Mouse (Mus musculus) kidney, adult 18-20 months (tissue): Measurements from ENCODE around the gene 4930556J24Rik.
"Not testable (repeated sequence)": the region's sequence is repeated elsewhere in the genome, so short reads cannot be mapped to it uniquely, and the experiment has no call there.

Experiments used
- DNase-seq: peaks from one replicate; pipeline ENCODE4 v3.0.0; 2021

The 4930556J24Rik gene

DNA sequence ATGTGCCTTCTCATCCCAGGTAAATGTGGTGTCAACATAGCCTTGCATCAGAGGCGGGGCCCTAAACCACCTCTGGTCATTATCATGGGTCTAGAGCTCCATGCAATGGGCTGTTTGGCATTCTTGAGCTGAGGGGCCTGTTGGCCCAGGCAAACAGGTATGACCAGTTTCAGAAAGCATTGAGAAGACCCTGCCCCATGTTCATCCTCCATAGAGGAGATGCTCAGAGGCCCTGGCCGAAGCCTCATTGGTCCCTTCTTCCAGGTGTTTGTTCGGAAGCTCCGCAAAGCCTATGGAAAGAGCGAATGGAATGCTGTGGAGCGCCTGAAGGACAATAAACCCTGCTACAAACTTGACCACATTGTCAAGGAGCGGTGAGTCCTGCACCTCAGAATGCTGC, 6.2 kb downstream of the 4930556J24Rik start:
- DNase-seq, result peak; percentile 2

GRCm38 (mm10) chr11:3969837-3970236, 6.7 kb downstream of the 4930556J24Rik start:
- DNase-seq, result peak; percentile 53

- no peak for DNase-seq
These were observed 12.0 kb downstream of the 4930556J24Rik start for GRCm38 (mm10) chr11:3964416-3965172.

DNA sequence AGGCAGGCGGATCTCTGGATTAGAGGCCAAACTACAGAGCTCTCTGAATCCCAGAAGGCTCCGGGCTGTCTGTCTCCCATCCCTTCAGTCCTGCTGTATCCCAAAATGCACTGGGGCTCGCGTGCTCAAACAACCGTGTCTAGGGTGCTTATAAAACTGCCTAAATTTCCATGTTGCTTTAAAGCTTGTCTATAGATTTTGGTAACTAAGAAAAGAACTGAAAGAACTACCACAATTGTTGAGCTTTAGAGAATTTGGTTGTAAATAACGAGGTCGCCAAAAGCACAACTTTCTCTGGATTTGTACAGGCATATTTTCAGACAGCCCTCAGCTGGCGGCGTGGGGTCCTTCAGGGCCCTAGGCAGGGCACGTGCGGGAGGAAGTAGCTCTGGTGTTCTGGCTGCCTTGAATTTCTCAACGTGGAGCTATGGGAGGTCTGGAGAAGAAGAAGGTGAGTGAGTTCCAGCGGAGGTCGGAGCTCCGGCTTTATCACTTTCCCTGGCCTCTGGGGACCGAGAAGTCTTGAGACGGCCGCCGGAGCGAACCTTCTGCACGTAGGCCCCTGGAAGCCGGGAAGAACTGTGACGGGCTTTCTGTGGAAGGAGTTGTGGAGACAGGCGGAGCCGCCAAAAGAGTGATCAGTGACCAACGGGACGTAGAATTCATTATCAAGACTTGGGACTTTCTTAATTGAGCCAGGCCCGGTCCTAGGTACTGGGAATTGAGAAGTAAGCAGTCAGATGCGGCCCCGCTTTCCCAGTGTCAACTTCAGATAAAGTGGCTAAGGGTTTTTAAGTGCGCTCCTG, 12.8 kb downstream of the 4930556J24Rik start, which contains the start of gene Pes1:
Gene Pes1 (plus strand): TSS at position 366 of the 806 bp plus-strand sequence.
- DNase-seq, result peak; percentile 92

GRCm38 (mm10) chr11:3963155-3963554, 13.4 kb downstream of the 4930556J24Rik start:
- DNase-seq, result no peak

- DNase-seq, result no peak
These were observed 14.8 kb downstream of the 4930556J24Rik start for GRCm38 (mm10) chr11:3961761-3962160.

- DNase-seq, result no peak
These were observed 15.7 kb downstream of the 4930556J24Rik start for GRCm38 (mm10) chr11:3960901-3961300.

DNA sequence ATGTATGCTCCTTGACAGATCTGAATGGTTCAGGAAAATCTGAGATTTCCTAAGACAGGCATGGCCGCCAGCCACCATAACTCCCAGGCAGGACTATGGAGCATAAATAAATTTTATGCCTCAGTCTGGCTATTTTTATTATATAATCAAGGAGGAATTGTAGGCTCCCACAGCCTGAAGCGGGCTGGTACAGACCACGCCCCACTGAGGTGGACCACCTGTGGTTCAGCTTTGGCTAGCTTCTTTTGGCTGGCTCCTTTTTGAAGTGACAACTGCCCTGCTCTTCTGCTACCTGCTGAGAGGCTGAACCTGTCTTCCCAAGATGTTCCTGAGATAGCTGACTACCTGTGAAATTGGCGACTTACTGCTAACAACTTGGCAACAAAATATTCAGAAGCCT, 21.2 kb downstream of the 4930556J24Rik start:
- not testable (repeated sequence) for DNase-seq

GRCm38 (mm10) chr11:3954876-3955275, 21.7 kb downstream of the 4930556J24Rik start:
- DNase-seq, result not testable (repeated sequence)

DNA sequence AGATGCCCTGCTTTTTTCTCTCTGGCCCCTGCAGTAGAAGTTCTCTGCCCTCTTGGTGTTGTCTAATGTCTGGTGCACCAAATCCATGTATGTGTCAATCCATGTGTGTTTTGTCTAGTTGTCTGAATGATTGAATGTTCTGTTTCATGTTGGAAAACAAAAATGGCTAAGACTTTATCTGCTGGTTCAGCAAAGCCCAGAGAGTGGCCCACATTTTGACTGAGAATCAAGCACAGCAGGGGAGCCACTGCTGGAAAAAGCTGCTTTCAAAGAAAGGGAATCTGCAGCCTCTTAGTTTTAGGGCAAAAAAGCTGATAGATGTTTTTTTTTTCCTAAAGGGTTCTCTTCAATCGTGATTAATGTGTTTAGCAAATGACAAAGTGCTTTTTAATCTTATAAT, 30.2 kb downstream of the 4930556J24Rik start:
- no peak for DNase-seq

DNA sequence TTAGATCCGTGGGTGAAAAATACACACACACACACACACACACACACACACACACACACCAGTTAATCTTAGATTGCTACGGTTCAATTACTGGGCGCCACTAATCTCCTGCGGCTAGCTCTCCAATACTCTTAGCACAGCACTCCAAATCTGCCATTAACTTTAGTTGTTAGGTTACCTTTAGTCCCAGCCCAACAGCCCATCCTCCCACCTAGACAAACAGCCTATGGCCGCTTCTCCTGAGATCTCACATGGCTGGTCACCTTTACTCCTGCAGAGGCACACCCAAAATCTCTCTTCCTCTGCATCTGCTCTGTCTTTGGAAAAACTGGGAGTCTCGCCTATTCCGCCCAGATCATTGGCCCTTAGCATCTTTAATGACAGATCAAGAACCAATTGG, 35.2 kb downstream of the 4930556J24Rik start:
- no peak for DNase-seq

DNA sequence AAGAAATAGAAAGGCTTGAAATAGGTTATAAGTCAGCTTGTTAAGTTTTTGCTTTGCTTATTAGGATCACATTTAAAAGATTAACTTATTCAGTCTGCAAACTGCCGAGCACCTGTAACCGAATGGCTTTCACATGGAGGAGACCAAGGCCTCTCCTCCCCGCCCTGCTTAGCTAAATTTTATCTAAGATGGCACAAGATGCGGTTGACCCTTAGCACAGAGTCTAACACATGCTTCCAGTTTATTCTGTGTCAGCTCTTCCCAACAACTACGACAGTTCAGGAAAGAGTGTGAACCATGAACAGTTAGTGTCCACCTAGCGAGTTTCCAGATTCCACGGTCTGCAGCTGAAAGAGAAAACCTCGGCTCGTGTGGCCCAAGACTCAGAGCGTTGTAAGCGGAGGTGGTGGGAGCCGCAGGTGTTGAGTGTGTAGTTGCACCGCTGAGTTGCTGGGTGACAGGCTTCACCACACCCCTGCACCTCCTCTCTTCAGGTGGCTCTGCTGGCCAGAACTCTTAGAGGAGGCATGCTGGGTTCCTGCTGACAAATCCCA, 39.2 kb downstream of the 4930556J24Rik start:
- peak; percentile 73 for DNase-seq

DNA sequence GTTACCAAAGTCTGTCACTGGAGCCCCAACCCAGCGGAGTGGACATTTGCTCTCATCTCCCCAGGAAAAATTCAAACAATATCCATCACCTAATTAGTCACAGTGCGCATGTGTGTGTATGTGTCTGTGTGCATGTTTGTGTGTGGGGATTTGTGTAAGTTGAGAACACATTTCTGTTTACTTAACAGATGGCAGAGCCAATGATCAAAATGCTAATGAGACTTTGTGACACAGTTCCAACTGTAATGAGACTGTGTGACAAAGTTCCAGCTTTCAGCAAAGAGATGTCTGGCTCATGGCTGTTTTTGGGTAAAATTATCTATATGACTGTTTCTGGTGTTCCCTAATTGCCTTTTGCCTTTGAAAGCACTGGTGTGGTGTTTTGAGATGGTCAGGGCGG, 40.3 kb downstream of the 4930556J24Rik start:
- DNase-seq, result no peak

DNA sequence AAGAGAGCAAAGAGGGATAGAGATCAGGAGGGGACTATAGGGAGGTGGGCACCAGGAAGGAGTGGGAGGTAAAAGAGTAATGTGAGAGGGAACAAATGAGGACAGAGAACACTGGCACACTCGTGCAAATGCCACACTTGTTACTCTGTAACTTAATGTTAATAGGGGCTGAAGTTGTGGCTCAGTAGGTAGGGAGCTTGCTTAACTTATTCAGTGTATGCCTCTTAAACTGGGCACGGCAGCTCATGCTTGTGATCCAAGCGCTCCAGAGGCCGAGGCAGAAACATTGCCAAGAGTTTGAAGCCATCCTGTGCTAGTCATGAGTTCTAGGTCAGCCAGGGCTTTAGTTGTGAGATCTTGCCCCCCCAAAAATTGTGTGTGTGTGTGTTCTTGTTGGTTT, 41.4 kb downstream of the 4930556J24Rik start:
- peak; percentile 45 for DNase-seq

GRCm38 (mm10) chr11:3933756-3934285, 42.8 kb downstream of the 4930556J24Rik start:
- DNase-seq, result peak; percentile 40

GRCm38 (mm10) chr11:3931511-3932211, 44.9 kb downstream of the 4930556J24Rik start, which contains the start of gene Tcn2:
TSS of gene Tcn2 (minus strand) at chr11:3932159.
- peak; percentile 95 for DNase-seq

DNA sequence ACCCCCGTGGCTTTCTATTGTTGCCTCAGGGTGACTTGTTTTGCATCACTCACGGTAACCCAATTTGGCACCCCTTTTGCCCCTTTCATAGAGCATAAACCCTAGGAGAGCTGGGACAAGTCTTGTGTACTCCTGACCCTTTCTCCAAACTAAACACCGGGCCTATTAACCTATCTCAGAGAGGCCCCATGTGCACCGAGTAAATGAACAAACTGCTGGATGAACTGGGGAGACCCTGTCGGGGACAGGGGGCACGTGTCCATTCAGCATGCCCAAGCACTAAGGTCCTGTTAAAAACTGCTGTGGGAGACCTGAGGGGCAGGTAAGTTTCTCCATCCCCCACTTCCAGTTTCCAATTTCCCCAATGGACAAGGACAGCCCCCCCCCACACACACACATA, 45.6 kb downstream of the 4930556J24Rik start:
- DNase-seq, result peak; percentile 24

DNA sequence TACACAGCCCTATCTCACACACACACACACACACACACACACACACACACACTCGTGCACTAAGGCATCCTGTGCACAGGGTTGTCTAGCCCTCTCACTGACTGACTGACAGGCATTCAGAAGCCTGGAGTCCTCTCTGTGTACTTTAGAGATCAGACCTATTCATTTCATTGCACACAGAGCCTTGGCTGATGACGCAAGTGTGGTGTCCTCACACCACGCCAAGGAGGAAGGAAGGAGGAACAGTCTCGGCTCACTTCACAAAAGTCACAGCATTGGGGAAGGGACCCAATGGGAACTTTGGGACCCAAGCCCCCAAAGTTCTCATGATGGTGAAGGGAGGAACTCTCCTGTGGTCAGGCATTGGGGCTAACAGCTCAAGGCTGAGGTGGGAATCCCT, 46.6 kb downstream of the 4930556J24Rik start:
- peak; percentile 35 for DNase-seq

GRCm38 (mm10) chr11:3925916-3926315, 50.7 kb downstream of the 4930556J24Rik start:
- DNase-seq, result no peak

DNA sequence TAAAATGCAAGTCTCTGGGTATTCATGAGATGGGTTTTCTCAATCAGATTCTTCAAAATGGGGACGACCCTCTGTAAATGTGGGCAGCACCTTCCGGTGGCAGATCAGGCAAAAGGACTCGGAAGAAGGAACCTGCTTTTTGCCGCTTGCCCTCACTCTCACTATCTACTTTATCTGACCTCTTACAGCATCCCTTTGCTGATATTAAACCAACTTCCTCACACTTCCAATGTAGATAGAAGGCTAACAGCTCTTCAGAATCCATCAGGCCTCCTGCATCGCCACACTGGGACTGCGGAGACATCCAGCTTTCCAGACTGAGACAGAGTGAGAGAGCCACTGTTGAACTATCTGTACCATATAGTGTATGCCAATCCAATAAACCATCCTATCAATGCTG, 53.8 kb downstream of the 4930556J24Rik start:
- no peak for DNase-seq

DNA sequence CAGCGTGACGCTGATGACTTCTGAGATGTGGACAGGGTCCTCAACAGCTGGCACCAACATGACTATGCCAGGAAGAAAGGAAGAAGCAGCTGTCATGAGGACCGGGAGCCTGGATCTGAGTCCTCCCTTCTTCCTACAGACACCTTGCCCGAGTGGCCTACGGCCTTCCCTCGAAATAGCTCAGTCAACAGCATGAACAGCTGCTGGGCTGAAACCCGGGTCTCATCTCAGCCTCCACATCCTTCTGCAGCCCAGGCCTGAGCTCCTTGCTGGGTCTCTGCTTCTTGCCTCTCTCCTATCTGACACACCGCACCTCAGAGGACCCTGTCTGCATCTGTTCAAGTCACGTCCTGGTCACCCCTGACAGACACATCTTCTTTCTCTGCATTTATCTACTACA, 54.5 kb downstream of the 4930556J24Rik start:
- no peak for DNase-seq

DNA sequence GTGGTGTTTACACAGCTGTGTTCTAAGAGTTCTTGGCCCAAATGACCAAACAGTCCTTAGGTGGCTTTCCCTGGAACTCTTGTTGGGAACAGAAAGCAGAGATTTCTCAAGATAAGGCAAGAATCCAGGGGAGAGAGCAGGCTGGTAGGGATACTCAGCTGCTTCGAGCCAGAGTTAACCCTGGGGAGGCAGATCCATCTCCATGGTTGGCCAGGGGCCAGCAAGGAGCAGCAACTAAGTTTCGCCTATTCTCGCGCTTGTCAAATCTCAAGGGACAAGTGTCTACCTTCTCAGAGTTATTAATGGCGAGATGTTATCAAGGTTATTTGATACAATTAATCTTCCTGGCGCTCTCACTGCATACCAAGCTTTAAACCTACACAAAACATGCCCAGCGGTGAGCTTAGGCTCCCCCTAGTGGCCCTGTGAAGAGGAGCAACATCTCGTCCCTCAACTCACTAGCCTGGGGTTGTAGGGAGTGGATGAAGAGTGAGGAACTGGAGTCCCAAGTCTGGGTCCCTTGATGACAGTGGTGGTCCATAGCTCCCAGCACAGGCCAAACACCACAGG, 55.2 kb downstream of the 4930556J24Rik start:
- DNase-seq, result peak; percentile 64
